ENCODE assay signal across 8 mouse cellular contexts in the genomic region with DNA sequence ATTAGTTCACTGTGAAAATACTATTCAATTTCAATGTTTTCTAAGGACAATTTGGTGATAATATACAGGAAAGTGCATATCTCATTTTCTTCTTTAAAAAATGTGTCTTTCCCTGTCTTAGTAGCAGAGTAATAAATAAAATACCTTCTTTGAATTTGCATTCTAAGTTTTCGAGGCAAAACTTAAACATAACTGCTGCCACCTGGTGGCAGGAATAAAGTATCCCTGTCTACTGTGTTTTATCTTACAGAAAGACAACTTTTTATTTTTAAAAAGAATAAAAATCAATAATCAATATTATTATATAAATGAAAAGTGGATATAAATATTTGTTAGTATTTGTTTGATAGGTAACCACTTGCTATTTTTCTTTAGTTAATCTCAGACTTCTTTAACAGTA. TPM values are rescaled to one million over a fixed set of nuclear protein-coding genes. Genes with fewer than 3 reads are reported as not detected.
DNase-seq lines count a peak whose midpoint lies in the region; ATAC-seq and TF ChIP-seq lines count a peak whose summit lies in the region.

No protein-coding gene starts in this region.

- H3K9me3 ChIP-seq in lung, embryonic 14.5 days (ENCODE audit: low read depth, low read length), result no peaks in the 10 kb centered on the region
- H3K9me3 ChIP-seq in MEL (replicated peaks; ENCODE audit: insufficient read depth, low read length), result no peaks in the 10 kb centered on the region
- no peaks in the 10 kb centered on the region for H3K9me3 ChIP-seq in hindbrain, embryonic 16.5 days (ENCODE audit: control insufficient read depth, low read length)

- H3K27me3 ChIP-seq in lung, embryonic 14.5 days (ENCODE audit: insufficient read depth, low read length), result no peaks in the 10 kb centered on the region
- H3K27me3 ChIP-seq in MEL (ENCODE audit: control insufficient read depth in 1 of 2, insufficient read depth in 2 of 2, low read length in 2 of 2), result no peaks in the 10 kb centered on the region
- no peaks in the 10 kb centered on the region for H3K27me3 ChIP-seq in hindbrain, embryonic 16.5 days (replicated peaks; ENCODE audit: control insufficient read depth, insufficient read depth, low read length)

- no peak overlapping the region for H3K4me2 ChIP-seq in lung, embryonic 14.5 days
- no peak overlapping the region for H3K4me2 ChIP-seq in hindbrain, embryonic 16.5 days (ENCODE audit: low read length)

- intact Hi-C loops in gastrocnemius, postnatal 14 days (cut with DNase I; ENCODE audit: low total_unique reads), result loop anchor here (10.0 kb wide), 1 partner anchor 56 kb away; no protein-coding TSS in a partner anchor
- intact Hi-C loops in gastrocnemius, postnatal 36 days (cut with DNase I), result no loop called here

- WGBS in lung, embryonic 14.5 days, result 34% methylated on average over 1 of the region's 1 CpGs
- 28% methylated on average over 1 of the region's 1 CpGs for WGBS in hindbrain, embryonic 16.5 days

- TF ChIP-seq POLR2A in MEL (IDR thresholded peaks at IDR 0.05; ENCODE audit: control insufficient read depth in 1 of 2, insufficient read depth in 1 of 2, low read depth in 1 of 2, low read length in 2 of 2, poor library complexity in 1 of 2), result no peak

- peak; percentile 53 for TF ChIP-seq RAD21 in MEL (IDR thresholded peaks at IDR 0.05; ENCODE audit: low read depth, low read length)

- DNase-seq in gastrocnemius, postnatal 14 days, result peak; percentile 6
- DNase-seq in gastrocnemius, postnatal 36 days, result no peak
- DNase-seq in lung, embryonic 14.5 days, result peak; percentile 80
- DNase-seq in lung, postnatal 25 days (ENCODE audit: low spot score), result no peak
- DNase-seq in MEL (ENCODE audit: low read depth, low spot score), result peak; percentile 72
- peak; percentile 8 for DNase-seq in hindlimb bud, embryonic 11.5 days (ENCODE audit: extremely low spot score, low read depth, low spot score)

- ATAC-seq in lung, embryonic 14.5 days (ENCODE audit: insufficient read depth), result no peak
- ATAC-seq in megakaryocyte-erythroid progenitor cell, adult 5-6 weeks (replicated peaks; ENCODE audit: low FRiP score, low TSS enrichment, poor library complexity, severe bottlenecking), result no peak
- ATAC-seq in hindbrain, embryonic 16.5 days, result no peak

- no peaks in the 10 kb centered on the region; the same call in 1 of the 2 replicates for H3K79me2 ChIP-seq in MEL (ENCODE audit: control insufficient read depth, insufficient read depth, low read length, poor library complexity)

- H3K4me3 ChIP-seq in lung, embryonic 14.5 days (ENCODE audit: low read depth, low read length), result no peak overlapping the region
- H3K4me3 ChIP-seq in MEL (ENCODE audit: control insufficient read depth in 1 of 2, insufficient read depth in 1 of 2, low read depth in 2 of 2, low read length in 2 of 2), result no peak overlapping the region
- H3K4me3 ChIP-seq in hindbrain, embryonic 16.5 days (ENCODE audit: low read length), result no peak overlapping the region

- no peaks in the 10 kb centered on the region for H3K4me1 ChIP-seq in lung, embryonic 14.5 days (ENCODE audit: insufficient read depth)
- no peaks in the 10 kb centered on the region for H3K4me1 ChIP-seq in MEL (ENCODE audit: control insufficient read depth in 1 of 2, insufficient read depth in 2 of 2, low read length in 2 of 2)
- no peaks in the 10 kb centered on the region for H3K4me1 ChIP-seq in hindbrain, embryonic 16.5 days (ENCODE audit: control insufficient read depth, insufficient read depth, low read depth, low read length)

- TF ChIP-seq CTCF in lung, embryonic 14.5 days (IDR thresholded peaks at IDR 0.05; ENCODE audit: low read depth), result peak; percentile 52
- peak in 1 of 3 experiments; percentile 69; a peak in 3 of 6 replicates for TF ChIP-seq CTCF in MEL (IDR thresholded peaks at IDR 0.05 in 2 of 3, conservative IDR thresholded peaks at IDR 0.05 in 1 of 3; ENCODE audit: control insufficient read depth in 1 of 3, insufficient read depth in 1 of 3, low read depth in 2 of 3, low read length in 3 of 3, poor library complexity in 1 of 3, severe bottlenecking in 1 of 3)

- H3K27ac ChIP-seq in lung, embryonic 14.5 days (ENCODE audit: low read depth), result no peak overlapping the region
- no peak overlapping the region for H3K27ac ChIP-seq in MEL (ENCODE audit: control insufficient read depth, low read depth, low read length)
- no peak overlapping the region for H3K27ac ChIP-seq in hindbrain, embryonic 16.5 days (ENCODE audit: low read depth, low read length)

- H3K36me3 ChIP-seq in lung, embryonic 14.5 days (ENCODE audit: insufficient read depth), result peaks cover 23% of the 10 kb centered on the region
- H3K36me3 ChIP-seq in MEL (ENCODE audit: control insufficient read depth in 1 of 2, insufficient read depth in 2 of 2, low read length in 2 of 2), result peaks cover 3 to 25% of the 10 kb centered on the region in 2 experiments
- H3K36me3 ChIP-seq in hindbrain, embryonic 16.5 days (ENCODE audit: control insufficient read depth, insufficient read depth, low read length), result peaks cover 10% of the 10 kb centered on the region; the same call in 1 of the 2 replicates

- no peak for TF ChIP-seq EP300 in MEL (IDR thresholded peaks at IDR 0.05; ENCODE audit: low read depth in 1 of 2, low read length in 2 of 2)

- H3K9ac ChIP-seq in lung, embryonic 14.5 days, result no peak overlapping the region
- no peak overlapping the region for H3K9ac ChIP-seq in MEL (ENCODE audit: control insufficient read depth, low read depth, low read length, poor library complexity, severe bottlenecking)
- no peak overlapping the region for H3K9ac ChIP-seq in hindbrain, embryonic 16.5 days (ENCODE audit: low read depth, low read length)

TF ChIP-seq in MEL, 35 proteins besides CTCF, POLR2A, EP300 and RAD21:
- TF ChIP-seq JUND (IDR thresholded peaks at IDR 0.05; ENCODE audit: low read depth, low read length) (no peak), RCOR1 (IDR thresholded peaks at IDR 0.05; ENCODE audit: low read depth, low read length) (no peak), MEF2A (IDR thresholded peaks at IDR 0.05; ENCODE audit: extremely low read depth, insufficient replicate concordance, low read depth, low read length, poor library complexity, severe bottlenecking) (no peak), MAZ (IDR thresholded peaks at IDR 0.05; ENCODE audit: low read depth, low read length) (no peak), SMC3 (IDR thresholded peaks at IDR 0.05; ENCODE audit: low read depth, low read length) (peak; percentile 70)

RNA-seq across cellular contexts. Expression of a gene that starts 47.6 kb away (rescaled TPM):
- 10 to 100 TPM; 10.1 to 12.8 TPM for total RNA-seq in gastrocnemius, postnatal 14 days (2021)
- total RNA-seq in gastrocnemius, postnatal 36 days (2021), result 1 to 10 TPM; 8.1 to 8.5 TPM
- polyA plus RNA-seq in lung, embryonic 14.5 days (2014; fragmentation: Nextera tagmentation; extraction: Ambion mirVana), result 24.6 and 25.4 TPM in 2 replicates
- total RNA-seq in MEL (2012; rRNA removed), result 29.2 and 31.4 TPM in 2 replicates
- polyA plus RNA-seq in MEL (2012; ENCODE audit: insufficient read depth in 1 of 2, insufficient read length in 2 of 2, low read depth in 1 of 2, low replicate concordance in 2 of 2, missing spikeins in 1 of 2), result 10 to 100 TPM; 39.0 to 41.9 TPM
- 36.8 and 43.3 TPM in 2 replicates for total RNA-seq in megakaryocyte-erythroid progenitor cell, adult 5-6 weeks (2014; fragmentation: Nextera tagmentation)
- total RNA-seq in megakaryocyte-erythroid progenitor cell, adult 5-6 weeks (2017), result 32.1 and 35.2 TPM in 2 replicates
- polyA plus RNA-seq in hindbrain, embryonic 16.5 days (2015; fragmentation: Nextera tagmentation; extraction: Ambion mirVana), result 33.9 and 40.1 TPM in 2 replicates

RNA-seq across cellular contexts. Expression of a gene that starts 47.8 kb away (rescaled TPM):
- 1 to 10 TPM; 6.3 to 9.8 TPM for total RNA-seq in gastrocnemius, postnatal 14 days (2021)
- total RNA-seq in gastrocnemius, postnatal 36 days (2021), result 1 to 10 TPM; 5.7 to 8.4 TPM
- 20.2 and 20.8 TPM in 2 replicates for polyA plus RNA-seq in lung, embryonic 14.5 days (2014; fragmentation: Nextera tagmentation; extraction: Ambion mirVana)
- total RNA-seq in MEL (2012; rRNA removed), result 36.1 and 38.8 TPM in 2 replicates
- 10 to 100 TPM; 27.1 to 59.0 TPM for polyA plus RNA-seq in MEL (2012; ENCODE audit: insufficient read depth in 1 of 2, insufficient read length in 2 of 2, low read depth in 1 of 2, low replicate concordance in 2 of 2, missing spikeins in 1 of 2)
- 30.5 and 33.1 TPM in 2 replicates for total RNA-seq in megakaryocyte-erythroid progenitor cell, adult 5-6 weeks (2014; fragmentation: Nextera tagmentation)
- total RNA-seq in megakaryocyte-erythroid progenitor cell, adult 5-6 weeks (2017), result 34.3 and 35.5 TPM in 2 replicates
- 7.6 and 8.9 TPM in 2 replicates for polyA plus RNA-seq in hindbrain, embryonic 16.5 days (2015; fragmentation: Nextera tagmentation; extraction: Ambion mirVana)

Comparison
In these comparisons a context has a peak if more than half of its experiments do, and no peak if none do; other contexts are left out.
1. DNase-seq: peak in gastrocnemius, postnatal 14 days (single experiment), lung, embryonic 14.5 days (single experiment), MEL (single experiment) and hindlimb bud, embryonic 11.5 days (single experiment); none in gastrocnemius, postnatal 36 days (0 of 2) and lung, postnatal 25 days (single experiment).